Mouse (Mus musculus): ENCODE measurements at regions not wholly inside any gene's neighbourhood (a gene's known extent, or its start where the extent isn't known, plus 50 kb on each side); places are given as distances from the start of the nearest gene placed in this dataset.

DNA sequence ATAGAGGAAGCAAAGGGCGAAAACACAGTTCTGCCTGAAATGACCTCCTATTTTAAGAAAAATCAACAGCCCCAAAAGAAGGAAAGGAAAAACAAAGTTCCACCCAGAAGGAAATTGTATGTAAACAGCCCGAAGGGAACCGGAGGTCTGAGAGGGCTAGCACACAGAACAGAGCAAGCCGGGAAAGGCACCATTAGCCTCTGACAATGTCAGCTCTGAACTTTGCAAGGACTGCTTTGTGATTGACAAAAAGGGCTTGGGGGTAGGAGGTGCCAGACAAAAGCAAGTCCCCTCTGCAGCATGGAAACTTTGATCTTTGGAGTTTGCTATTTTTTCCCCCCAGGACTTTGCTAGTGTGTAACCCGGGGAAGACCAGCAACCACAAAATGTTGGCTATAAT is 86.8 kb upstream of the Slc25a13 start:
- DNase-seq (ENCODE audit: low read depth, low spot score) = no peak
- no peak overlapping the region for H3K9ac ChIP-seq (ENCODE audit: control insufficient read depth, low read depth, low read length, poor library complexity, severe bottlenecking)
- no peaks in the 10 kb centered on the region for H3K79me2 ChIP-seq (ENCODE audit: control insufficient read depth, insufficient read depth, low read length, poor library complexity)
- no peaks in the 10 kb centered on the region for H3K36me3 ChIP-seq (ENCODE audit: control insufficient read depth in 1 of 2, insufficient read depth in 2 of 2, low read length in 2 of 2)
- H3K9me3 ChIP-seq (replicated peaks; ENCODE audit: insufficient read depth, low read length) = no peaks in the 10 kb centered on the region
- H3K4me3 ChIP-seq (ENCODE audit: control insufficient read depth in 1 of 2, insufficient read depth in 1 of 2, low read depth in 2 of 2, low read length in 2 of 2) = no peak overlapping the region
- TF ChIP-seq CHD2 (IDR thresholded peaks at IDR 0.05; ENCODE audit: low read length) (no peak), ZNF384 (IDR thresholded peaks at IDR 0.05; ENCODE audit: low read depth, low read length) (no peak), HCFC1 (IDR thresholded peaks at IDR 0.05; ENCODE audit: low read depth, low read length) (no peak), ZKSCAN1 (IDR thresholded peaks at IDR 0.05; ENCODE audit: low read depth, low read length) (no peak), ELF1 (IDR thresholded peaks at IDR 0.05; ENCODE audit: low read depth, low read length) (no peak), POLR2A (IDR thresholded peaks at IDR 0.05; ENCODE audit: control insufficient read depth in 1 of 2, insufficient read depth in 1 of 2, low read depth in 1 of 2, low read length in 2 of 2, poor library complexity in 1 of 2) (no peak), MAFK (IDR thresholded peaks at IDR 0.05; ENCODE audit: borderline replicate concordance, low read depth, low read length) (no peak), E2F4 (IDR thresholded peaks at IDR 0.05; ENCODE audit: borderline replicate concordance, low read depth, low read length) (no peak)
- H3K27me3 ChIP-seq (ENCODE audit: control insufficient read depth in 1 of 2, insufficient read depth in 2 of 2, low read length in 2 of 2) = no peaks in the 10 kb centered on the region
- no peak overlapping the region for H3K27ac ChIP-seq (ENCODE audit: control insufficient read depth, low read depth, low read length)
- no peaks in the 10 kb centered on the region for H3K4me1 ChIP-seq (ENCODE audit: control insufficient read depth in 1 of 2, insufficient read depth in 2 of 2, low read length in 2 of 2)

DNA sequence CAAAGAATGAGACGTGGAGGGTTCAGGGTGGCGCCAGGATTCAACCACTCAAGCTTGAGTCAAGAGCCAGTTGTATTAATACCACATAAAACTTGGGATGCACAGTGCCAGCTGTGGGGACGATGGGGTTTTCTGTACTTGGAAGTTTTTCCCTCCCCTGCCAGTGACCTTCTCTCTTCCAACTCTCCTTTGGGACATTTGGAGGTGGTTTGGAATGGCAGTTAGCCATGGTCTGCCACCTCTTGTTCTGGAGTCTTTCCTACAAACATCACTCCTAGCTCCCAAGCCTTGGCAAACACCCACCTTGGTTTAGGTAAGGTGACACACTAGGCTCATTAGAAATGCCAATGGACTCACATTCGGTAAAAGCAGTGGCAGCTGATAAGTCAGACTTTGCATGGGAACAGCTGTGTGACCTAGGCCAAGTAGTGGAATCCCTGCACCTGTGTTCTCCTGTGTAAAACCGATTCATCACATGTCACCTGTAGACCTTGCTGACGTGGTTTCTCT is 84.1 kb upstream of the Slc25a13 start:
- no peak overlapping the region for H3K4me3 ChIP-seq (ENCODE audit: control insufficient read depth in 1 of 2, insufficient read depth in 1 of 2, low read depth in 2 of 2, low read length in 2 of 2)
- no peak overlapping the region for H3K27ac ChIP-seq (ENCODE audit: control insufficient read depth, low read depth, low read length)
- no peaks in the 10 kb centered on the region for H3K27me3 ChIP-seq (ENCODE audit: control insufficient read depth in 1 of 2, insufficient read depth in 2 of 2, low read length in 2 of 2)
- no peaks in the 10 kb centered on the region for H3K36me3 ChIP-seq (ENCODE audit: control insufficient read depth in 1 of 2, insufficient read depth in 2 of 2, low read length in 2 of 2)
- DNase-seq (ENCODE audit: low read depth, low spot score) = no peak
- H3K9me3 ChIP-seq (replicated peaks; ENCODE audit: insufficient read depth, low read length) = no peaks in the 10 kb centered on the region
- no peaks in the 10 kb centered on the region for H3K4me1 ChIP-seq (ENCODE audit: control insufficient read depth in 1 of 2, insufficient read depth in 2 of 2, low read length in 2 of 2)
- no peaks in the 10 kb centered on the region for H3K79me2 ChIP-seq (ENCODE audit: control insufficient read depth, insufficient read depth, low read length, poor library complexity)
- TF ChIP-seq UBTF (IDR thresholded peaks at IDR 0.05; ENCODE audit: borderline replicate concordance, insufficient read depth, low read depth, low read length) (no peak), ZC3H11A (IDR thresholded peaks at IDR 0.05; ENCODE audit: low read depth, low read length) (no peak), ZKSCAN1 (IDR thresholded peaks at IDR 0.05; ENCODE audit: low read depth, low read length) (no peak), GABPA (IDR thresholded peaks at IDR 0.05; ENCODE audit: low read depth, low read length) (no peak), MEF2A (IDR thresholded peaks at IDR 0.05; ENCODE audit: extremely low read depth, insufficient replicate concordance, low read depth, low read length, poor library complexity, severe bottlenecking) (no peak), ZNF384 (IDR thresholded peaks at IDR 0.05; ENCODE audit: low read depth, low read length) (no peak), CHD1 (IDR thresholded peaks at IDR 0.05; ENCODE audit: low read depth, low read length) (no peak), RAD21 (IDR thresholded peaks at IDR 0.05; ENCODE audit: low read depth, low read length) (no peak), ZMIZ1 (IDR thresholded peaks at IDR 0.05; ENCODE audit: low read depth, low read length) (no peak), SMC3 (IDR thresholded peaks at IDR 0.05; ENCODE audit: low read depth, low read length) (no peak), TBP (IDR thresholded peaks at IDR 0.05; ENCODE audit: low read depth, low read length) (no peak), MAFK (IDR thresholded peaks at IDR 0.05; ENCODE audit: borderline replicate concordance, low read depth, low read length) (no peak), HCFC1 (IDR thresholded peaks at IDR 0.05; ENCODE audit: low read depth, low read length) (no peak), SIN3A (IDR thresholded peaks at IDR 0.05; ENCODE audit: low read length) (no peak), POLR2AphosphoS2 (IDR thresholded peaks at IDR 0.05; ENCODE audit: low read length) (no peak), EP300 (IDR thresholded peaks at IDR 0.05; ENCODE audit: low read depth in 1 of 2, low read length in 2 of 2) (no peak), POLR2A (IDR thresholded peaks at IDR 0.05; ENCODE audit: control insufficient read depth in 1 of 2, insufficient read depth in 1 of 2, low read depth in 1 of 2, low read length in 2 of 2, poor library complexity in 1 of 2) (no peak), TAL1 (IDR thresholded peaks at IDR 0.05; ENCODE audit: low read length) (no peak)
- H3K9ac ChIP-seq (ENCODE audit: control insufficient read depth, low read depth, low read length, poor library complexity, severe bottlenecking) = no peak overlapping the region

All from MEL (cell line).